Mouse (Mus musculus) spleen, adult 2 months (tissue): ENCODE results near the gene Homer3. TPM values are rescaled to one million over a fixed set of nuclear protein-coding genes. Genes with fewer than 3 reads are reported as not detected.

Experiments used
- DNase-seq, 2 experiments: peaks; one replicate each; pipeline versions ENCODE4 v3.0.0 to v3.0.0-alpha.2; 2012 to 2021; ENCODE audit warnings: low spot score in 2 of 2, low read depth in 1 of 2
- H3K27ac ChIP-seq: fragments of 200-500 bp; 2 replicates; pipeline ENCODE4 v1.5.1; 2012; ENCODE audit warnings: low read length, inconsistent platforms; ENCODE audit not compliant: insufficient read depth
- H3K27me3 ChIP-seq: fragments of 200-500 bp; 2 replicates; pipeline ENCODE4 v1.6.1; 2012; ENCODE audit warnings: mild to moderate bottlenecking, moderate library complexity, low read length, inconsistent platforms; ENCODE audit not compliant: control insufficient read depth, insufficient read depth
- H3K36me3 ChIP-seq: fragments of 200-500 bp; 2 replicates; pipeline ENCODE4 v1.6.1; 2012; ENCODE audit warnings: mild to moderate bottlenecking, low read length, inconsistent platforms; ENCODE audit not compliant: control insufficient read depth, insufficient read depth
- H3K4me1 ChIP-seq: fragments of 200-500 bp; 2 replicates; pipeline ENCODE4 v1.6.1; 2011; ENCODE audit warnings: inconsistent platforms; ENCODE audit not compliant: control insufficient read depth, insufficient read depth, insufficient read length
- H3K4me3 ChIP-seq: fragments of 200-500 bp; 2 replicates; pipeline ENCODE4 v1.5.1; 2011; ENCODE audit warnings: mild to moderate bottlenecking, inconsistent platforms; ENCODE audit not compliant: insufficient read depth, insufficient read length; ENCODE audit errors: extremely low read depth
- CTCF ChIP-seq: fragments of 200-500 bp; IDR thresholded peaks from 2 replicates; pipeline ENCODE4 v1.5.1; 2011; ENCODE audit warnings: mild to moderate bottlenecking, inconsistent platforms; ENCODE audit not compliant: insufficient read depth, insufficient read length, insufficient replicate concordance; ENCODE audit errors: extremely low read depth
- POLR2A ChIP-seq: fragments of 200-500 bp; IDR thresholded peaks from 2 replicates; pipeline ENCODE4 v1.6.1; 2011; ENCODE audit warnings: low read depth, low read length, inconsistent platforms
- WGBS: fragments of 180-500 bp; shearing (Covaris S2); methylation state at CpG from one replicate; pipeline ENCODE4 v1.1.7; 2018; 5-methylcytosine and 5-hydroxymethylcytosine counted together
- polyA plus RNA-seq: library from polyadenylated mRNA; depleted of rRNA; stranded (reverse); fragments of >200 nt; gene quantifications from 2 replicates; pipeline ENCODE4 v1.2.3, GENCODE M21; 2012

The Homer3 gene
- polyA plus RNA-seq, 1 experiment, result 28.1 TPM

DNA sequence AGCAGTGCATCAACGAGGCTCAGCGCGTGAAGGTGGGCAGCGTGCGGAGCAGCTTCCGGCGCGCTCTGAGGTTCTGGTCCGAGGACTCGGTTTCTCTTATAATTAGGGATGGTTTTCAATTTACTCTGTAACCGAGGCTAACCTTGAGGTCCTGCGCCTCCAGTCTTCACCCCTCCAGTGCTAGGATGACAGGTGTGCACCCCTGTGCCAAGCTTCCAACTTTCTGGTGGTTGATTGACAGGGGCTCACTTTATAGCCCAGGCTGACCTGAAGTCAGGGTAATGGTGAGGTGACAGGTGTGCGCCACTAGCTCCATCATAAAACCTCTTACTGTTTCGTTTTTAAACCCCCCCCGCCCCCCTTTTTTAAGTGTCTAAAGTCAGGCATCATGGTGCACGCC, 20.3 kb downstream of the Homer3 start:
- H3K27me3 ChIP-seq, result no peaks in the 10 kb centered on the region
- peak overlapping the region; percentile 82 for H3K4me3 ChIP-seq
- H3K36me3 ChIP-seq, result peaks cover 21% of the 10 kb centered on the region
- peaks cover 6% of the 10 kb centered on the region; the same call in 1 of the 2 replicates for H3K4me1 ChIP-seq
- TF ChIP-seq CTCF (no peak), POLR2A (no peak)
- H3K27ac ChIP-seq, result peak overlapping the region; percentile 52
- 2% methylated on average over 16 of the region's 16 CpGs for WGBS
- DNase-seq, result no peak

DNA sequence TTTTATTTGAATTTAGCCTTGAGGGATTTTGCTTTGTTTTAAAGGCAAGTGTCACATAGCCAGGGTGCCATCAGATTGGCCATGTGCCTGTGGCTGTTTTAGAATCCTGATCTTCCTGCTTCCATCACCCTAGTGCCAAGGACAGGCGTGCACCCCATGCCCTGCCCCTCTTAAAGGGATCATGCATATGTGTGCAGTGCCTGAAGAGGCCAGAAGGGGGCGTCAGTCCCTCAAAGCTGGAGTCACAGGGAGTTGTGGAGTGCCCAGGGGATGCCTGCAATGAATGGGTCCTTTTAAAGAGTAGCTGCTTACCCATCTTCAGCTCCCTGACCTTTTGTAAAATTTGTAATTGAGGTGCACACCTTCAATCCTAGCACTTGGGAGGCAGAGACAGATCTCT, 26.7 kb downstream of the Homer3 start:
- peak; percentile 48; the same call in 1 of the 2 replicates for TF ChIP-seq CTCF
- TF ChIP-seq POLR2A, result no peak
- Histone ChIP-seq H3K27me3 (no peaks in the 10 kb centered on the region), H3K4me1 (no peaks in the 10 kb centered on the region), H3K36me3 (peaks cover 45% of the 10 kb centered on the region), H3K4me3 (no peak overlapping the region), H3K27ac (no peak overlapping the region)
- 44% methylated on average over 2 of the region's 2 CpGs for WGBS
- no peak for DNase-seq

DNA sequence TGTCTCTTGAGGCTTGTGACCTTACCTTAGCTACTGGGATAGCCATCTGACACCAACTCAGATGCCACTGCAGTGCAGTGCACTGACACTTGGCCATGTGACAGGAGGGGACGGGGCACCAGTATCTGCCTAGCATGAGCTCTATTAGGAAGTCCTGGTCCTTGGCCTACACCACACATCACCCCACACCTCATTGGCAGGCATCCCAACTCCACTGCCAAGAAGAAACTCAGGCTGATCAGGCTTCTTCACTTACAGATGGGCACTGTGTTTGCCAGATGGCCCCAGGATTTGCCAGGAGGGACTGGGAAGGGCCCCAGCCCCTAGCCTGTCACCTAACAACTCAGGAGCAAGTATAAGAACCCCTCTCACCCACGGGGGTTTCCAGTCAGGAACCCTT, 30.8 kb downstream of the Homer3 start:
- WGBS, result 77% methylated on average over 2 of the region's 2 CpGs
- Histone ChIP-seq H3K27me3 (no peaks in the 10 kb centered on the region; the same call in 1 of the 2 replicates), H3K4me1 (peaks cover 6% of the 10 kb centered on the region), H3K27ac (no peak overlapping the region), H3K36me3 (peaks cover 24% of the 10 kb centered on the region), H3K4me3 (no peak overlapping the region)
- DNase-seq, result no peak
- no peak for TF ChIP-seq CTCF
- TF ChIP-seq POLR2A, result no peak

DNA sequence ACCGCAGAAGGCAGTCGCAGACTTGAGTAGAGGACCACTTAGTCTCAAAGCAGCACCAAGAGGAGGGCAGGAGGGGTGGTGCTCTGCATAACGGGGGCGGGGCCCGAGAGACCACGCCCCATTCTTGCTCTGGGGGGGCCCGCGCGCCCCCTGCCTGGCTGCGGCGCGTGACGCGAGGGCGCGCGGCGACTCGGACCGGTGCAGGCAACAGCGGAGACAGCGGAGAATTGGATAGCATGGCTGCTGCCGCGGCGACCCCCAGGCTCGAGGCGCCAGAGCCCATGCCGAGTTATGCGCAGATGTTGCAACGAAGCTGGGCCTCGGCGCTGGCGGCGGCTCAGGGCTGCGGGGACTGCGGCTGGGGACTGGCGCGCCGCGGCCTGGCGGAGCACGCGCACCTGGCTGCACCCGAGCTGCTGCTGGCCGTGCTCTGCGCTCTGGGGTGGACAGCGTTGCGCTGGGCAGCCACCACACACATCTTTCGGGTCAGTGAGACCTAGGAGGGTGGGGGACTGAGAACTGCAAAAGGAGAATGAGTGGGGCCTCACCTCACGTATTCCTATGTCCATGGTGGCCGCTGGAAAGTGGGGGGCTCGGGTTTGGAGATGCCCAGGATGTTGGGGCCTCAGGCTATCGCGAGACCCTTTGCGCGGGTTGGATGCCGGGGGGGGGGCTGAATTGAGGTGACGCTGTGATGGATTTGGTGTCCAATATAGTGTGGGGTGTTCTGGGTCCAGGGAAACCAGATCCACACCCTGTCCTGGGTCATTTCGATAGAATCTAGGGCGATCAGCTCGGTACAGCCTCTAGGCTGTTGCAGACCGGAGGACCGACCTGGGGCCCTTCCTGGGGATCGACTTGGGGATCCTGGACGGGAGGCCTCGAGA, 33.2 kb downstream of the Homer3 start, which contains the start of gene Cers1:
Cers1 (plus strand) TSS at position 152 of the 887 bp plus-strand sequence.
- Histone ChIP-seq H3K4me3 (peak within 1 kb of the TSS; percentile 36; the same call in 1 of the 2 replicates), H3K27me3 (no peaks in the 10 kb centered on the region; the same call in 1 of the 2 replicates), H3K36me3 (peaks cover 15% of the 10 kb centered on the region), H3K27ac (no peak within 1 kb of the TSS), H3K4me1 (peaks cover 6% of the 10 kb centered on the region)
- TF ChIP-seq CTCF (no peak), POLR2A (no peak)
- WGBS, result 11% methylated on average over 66 of the region's 66 CpGs
- DNase-seq, result no peak

DNA sequence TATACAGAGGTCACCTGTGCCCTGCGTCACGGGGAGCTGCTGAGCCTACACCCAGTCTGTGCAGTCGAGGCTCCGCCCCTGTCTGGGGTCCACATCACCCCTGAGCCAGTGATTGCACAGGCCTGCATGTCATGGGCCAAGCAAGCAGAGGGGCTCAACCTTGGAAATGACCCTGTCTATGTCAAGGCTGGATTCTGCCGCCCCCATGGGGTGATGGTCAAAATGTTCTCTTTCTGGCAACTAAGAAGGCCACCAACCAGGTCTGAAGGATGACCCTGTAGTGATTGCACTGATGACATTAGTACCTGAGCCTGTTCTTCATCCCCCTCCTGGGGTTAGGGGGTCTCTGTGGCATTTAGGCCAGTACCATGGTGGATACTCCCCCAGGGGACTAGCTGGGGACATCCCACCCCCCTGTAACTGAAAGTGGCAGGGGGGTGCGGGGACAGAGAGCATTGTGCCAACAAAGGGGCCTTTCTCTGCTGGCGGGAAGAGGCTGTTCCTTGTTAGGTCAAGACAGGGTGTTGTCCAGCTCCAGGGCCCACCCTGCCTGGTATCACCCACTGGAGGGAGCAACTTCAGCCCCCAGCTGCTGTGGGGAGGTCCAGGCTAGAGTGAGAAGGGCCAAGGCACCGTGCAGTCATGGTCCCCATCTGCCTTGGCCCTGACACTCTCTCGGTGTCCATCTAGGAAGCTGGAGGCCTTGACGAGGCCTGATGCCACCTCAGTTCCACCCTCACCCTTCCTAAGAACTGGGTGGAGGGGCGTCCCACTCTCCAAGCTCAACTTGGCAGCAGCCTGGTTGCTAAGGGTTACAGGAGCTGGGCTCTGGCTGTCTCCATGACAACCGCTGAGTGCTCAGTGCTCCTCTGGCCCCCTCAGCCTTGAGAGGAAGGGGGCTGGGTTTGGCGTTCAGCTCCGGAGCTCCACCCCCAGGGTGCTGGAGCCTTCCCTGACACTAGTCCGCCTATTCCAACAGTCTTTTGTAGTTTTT, 34.2 kb downstream of the Homer3 start:
- Histone ChIP-seq H3K27ac (no peak overlapping the region), H3K4me1 (peaks cover 6% of the 10 kb centered on the region), H3K27me3 (no peaks in the 10 kb centered on the region; the same call in 1 of the 2 replicates), H3K4me3 (no peak overlapping the region), H3K36me3 (peaks cover 9% of the 10 kb centered on the region)
- DNase-seq, result no peak
- TF ChIP-seq CTCF, result no peak
- no peak for TF ChIP-seq POLR2A
- WGBS, result 42% methylated on average over 15 of the region's 15 CpGs

DNA sequence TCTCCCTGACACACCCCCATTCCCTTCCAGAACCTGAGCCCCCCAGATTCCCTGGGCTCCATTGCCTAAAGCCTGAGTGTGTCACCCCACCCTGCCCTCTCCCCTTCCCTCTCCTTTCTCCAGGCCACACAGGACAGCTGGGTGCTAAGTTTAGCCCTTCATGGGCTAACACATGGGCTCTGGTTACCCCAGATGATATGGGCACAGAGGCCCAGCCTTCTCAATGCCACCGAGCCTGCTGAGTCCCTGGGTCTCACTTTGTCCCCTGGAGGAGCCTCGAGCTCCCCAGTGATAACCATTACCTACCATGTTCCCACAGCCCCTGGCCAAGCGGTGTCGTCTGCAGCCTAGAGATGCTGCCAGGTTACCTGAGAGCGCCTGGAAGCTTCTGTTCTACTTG, 35.2 kb downstream of the Homer3 start:
- DNase-seq, result no peak
- peaks cover 4% of the 10 kb centered on the region for H3K36me3 ChIP-seq
- no peak overlapping the region for H3K4me3 ChIP-seq
- TF ChIP-seq CTCF (no peak), POLR2A (no peak)
- H3K4me1 ChIP-seq, result peaks cover 6% of the 10 kb centered on the region
- 88% methylated on average over 5 of the region's 5 CpGs for WGBS
- H3K27ac ChIP-seq, result no peak overlapping the region
- H3K27me3 ChIP-seq, result no peaks in the 10 kb centered on the region; the same call in 1 of the 2 replicates
